Mouse (Mus musculus): ENCODE measurements around the gene Ahcyl2. TPM values are rescaled to one million over a fixed set of nuclear protein-coding genes. Genes with fewer than 3 reads are reported as not detected.
A peak's percentile ranks its signal among the peaks of the same experiment; 100 is the strongest.

The Ahcyl2 gene
- total and polyA plus RNA-seq, 3 experiments: 50.0 to 204 (median 184) TPM

DNA sequence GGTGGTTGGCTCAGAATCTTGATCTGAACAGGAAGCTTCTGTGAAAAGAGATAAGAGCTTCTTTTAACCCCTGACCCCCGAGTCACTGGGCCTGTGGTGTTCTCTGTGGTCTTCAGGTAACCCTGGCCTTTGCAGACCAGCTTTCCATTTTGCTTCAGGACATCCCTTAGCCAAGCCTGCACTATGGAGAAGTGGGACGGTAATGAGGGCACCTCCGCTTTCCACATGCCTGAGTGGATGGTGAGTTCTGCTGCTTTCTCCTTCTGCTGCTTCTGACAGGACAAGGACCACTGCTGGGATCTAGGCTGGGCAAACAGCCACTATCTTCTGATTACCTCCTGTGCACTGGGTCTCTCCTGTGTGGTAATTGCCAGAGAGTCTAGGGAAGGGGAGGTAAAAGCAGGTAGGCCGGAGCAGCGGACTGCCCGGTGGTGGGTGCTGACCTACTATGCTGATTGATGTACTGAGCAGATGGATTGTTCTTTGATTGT is 86.1 kb downstream of the Ahcyl2 start:
- peak overlapping the region; percentile 2; the same call in 1 of the 2 replicates for H3K9ac ChIP-seq (ENCODE audit: insufficient read depth, low read depth)
- no peaks in the 10 kb centered on the region for H3K9me3 ChIP-seq (replicated peaks; ENCODE audit: low read length)
- H3K27me3 ChIP-seq (replicated peaks): no peaks in the 10 kb centered on the region
- peaks cover 0 to 32% of the 10 kb centered on the region in 2 experiments for H3K36me3 ChIP-seq (replicated peaks in 1 of 2; ENCODE audit: control insufficient read depth in 1 of 2, insufficient read depth in 1 of 2, low read length in 1 of 2)
- H3K79me2 ChIP-seq (replicated peaks; ENCODE audit: control insufficient read depth, extremely low read depth, insufficient read depth, poor library complexity, severe bottlenecking): peaks cover 7% of the 10 kb centered on the region
- no peak overlapping the region for H3K27ac ChIP-seq (ENCODE audit: insufficient read depth, low read depth)
- H3K4me3 ChIP-seq (replicated peaks in 1 of 3; ENCODE audit: low read depth in 2 of 3, low read length in 2 of 3, poor library complexity in 1 of 3): peak overlapping the region; percentile 44 to 65 (median 45)
- peaks cover 0 to 51% of the 10 kb centered on the region in 2 experiments; a peak in 2 of 4 replicates for H3K4me1 ChIP-seq (ENCODE audit: control insufficient read depth in 1 of 2, insufficient read depth in 2 of 2)
- dilution Hi-C loops (cut with MboI; ENCODE audit: extremely low pct_ligation_motif_present, extremely low pct_unique_long_range_greater_than_20kb, low sequenced_read_pairs) (no loop called here), in situ Hi-C loops (cut with MboI; ENCODE audit: low pct_ligation_motif_present, low pct_unique_long_range_greater_than_20kb, low sequenced_read_pairs) (no loop called here)
- no peak for DNase-seq (ENCODE audit: extremely low read depth)
- TF ChIP-seq PAX5 (IDR thresholded peaks at IDR 0.05; ENCODE audit: low read length) (no peak), ZNF384 (IDR thresholded peaks at IDR 0.05; ENCODE audit: low read depth, low read length) (no peak), CTCF (conservative IDR thresholded peaks at IDR 0.05 in 1 of 2, IDR thresholded peaks at IDR 0.05 in 1 of 2; ENCODE audit: low read depth in 2 of 2, low read length in 2 of 2) (no peak), TBP (conservative IDR thresholded peaks at IDR 0.05; ENCODE audit: low read depth, low read length) (no peak), JUND (conservative IDR thresholded peaks at IDR 0.05; ENCODE audit: low read depth, low read length) (no peak), SMC3 (IDR thresholded peaks at IDR 0.05; ENCODE audit: low read depth, low read length) (no peak)
- no peak overlapping the region for H3K4me2 ChIP-seq (ENCODE audit: insufficient read depth, low read depth, poor library complexity, severe bottlenecking)

DNA sequence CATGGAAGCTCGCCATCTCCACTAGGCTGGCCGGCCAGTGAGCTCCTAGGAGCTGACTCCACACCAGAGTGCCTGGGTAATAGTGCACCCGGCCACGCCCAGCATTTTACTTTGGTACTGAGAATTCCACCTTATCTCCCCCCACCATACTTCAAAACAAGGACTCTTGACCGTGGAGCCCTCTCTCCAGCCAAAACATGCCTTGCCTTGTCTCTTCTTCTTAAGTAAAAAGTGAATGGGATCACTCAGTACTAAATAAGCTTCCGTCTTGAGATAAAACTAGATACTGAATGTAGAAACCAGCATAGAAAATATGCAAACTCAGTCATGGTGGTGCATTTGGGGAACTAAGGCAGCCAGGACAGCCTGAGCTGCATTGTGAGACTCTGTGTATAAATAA is 90.8 kb downstream of the Ahcyl2 start:
- H3K4me3 ChIP-seq (replicated peaks in 1 of 3; ENCODE audit: low read depth in 2 of 3, low read length in 2 of 3, poor library complexity in 1 of 3): no peak overlapping the region
- H3K9ac ChIP-seq (ENCODE audit: insufficient read depth, low read depth): no peak overlapping the region
- H3K27ac ChIP-seq (ENCODE audit: insufficient read depth, low read depth): no peak overlapping the region
- dilution Hi-C loops (cut with MboI; ENCODE audit: extremely low pct_ligation_motif_present, extremely low pct_unique_long_range_greater_than_20kb, low sequenced_read_pairs) (no loop called here), in situ Hi-C loops (cut with MboI; ENCODE audit: low pct_ligation_motif_present, low pct_unique_long_range_greater_than_20kb, low sequenced_read_pairs) (no loop called here)
- H3K4me1 ChIP-seq (ENCODE audit: control insufficient read depth in 1 of 2, insufficient read depth in 2 of 2): peaks cover 0 to 46% of the 10 kb centered on the region in 2 experiments; a peak in 2 of 4 replicates
- H3K36me3 ChIP-seq (replicated peaks in 1 of 2; ENCODE audit: control insufficient read depth in 1 of 2, insufficient read depth in 1 of 2, low read length in 1 of 2): peaks cover 4 to 62% of the 10 kb centered on the region in 2 experiments
- DNase-seq (ENCODE audit: extremely low read depth): no peak
- no peak overlapping the region for H3K4me2 ChIP-seq (ENCODE audit: insufficient read depth, low read depth, poor library complexity, severe bottlenecking)
- H3K9me3 ChIP-seq (replicated peaks; ENCODE audit: low read length): peaks cover 13% of the 10 kb centered on the region
- no peaks in the 10 kb centered on the region for H3K27me3 ChIP-seq (replicated peaks)
- peaks cover 6% of the 10 kb centered on the region for H3K79me2 ChIP-seq (replicated peaks; ENCODE audit: control insufficient read depth, extremely low read depth, insufficient read depth, poor library complexity, severe bottlenecking)
- TF ChIP-seq POLR2AphosphoS2 (IDR thresholded peaks at IDR 0.05; ENCODE audit: low read depth, low read length): no peak
- TF ChIP-seq KAT2A (IDR thresholded peaks at IDR 0.05; ENCODE audit: insufficient replicate concordance, low read length): no peak
- TF ChIP-seq UBTF (IDR thresholded peaks at IDR 0.05; ENCODE audit: low read depth, low read length): no peak
- TF ChIP-seq GABPA (IDR thresholded peaks at IDR 0.05; ENCODE audit: insufficient replicate concordance, low read depth, low read length): no peak
- no peak for TF ChIP-seq ETS1 (conservative IDR thresholded peaks at IDR 0.05; ENCODE audit: low read depth, low read length)
- no peak for TF ChIP-seq ZNF384 (IDR thresholded peaks at IDR 0.05; ENCODE audit: low read depth, low read length)
- TF ChIP-seq E2F4 (IDR thresholded peaks at IDR 0.05; ENCODE audit: insufficient replicate concordance, low read depth, low read length): no peak
- TF ChIP-seq MAFK (IDR thresholded peaks at IDR 0.05; ENCODE audit: insufficient replicate concordance, low read length): no peak
- TF ChIP-seq CHD1 (IDR thresholded peaks at IDR 0.05; ENCODE audit: low read depth, low read length): no peak
- no peak for TF ChIP-seq JUN (IDR thresholded peaks at IDR 0.05; ENCODE audit: insufficient read depth, low read depth, low read length)
- no peak for TF ChIP-seq ZMIZ1 (IDR thresholded peaks at IDR 0.05; ENCODE audit: low read depth, low read length)
- TF ChIP-seq SMC3 (IDR thresholded peaks at IDR 0.05; ENCODE audit: low read depth, low read length): no peak
- TF ChIP-seq MXI1 (IDR thresholded peaks at IDR 0.05; ENCODE audit: low read depth, low read length): no peak

All from CH12.LX (cell line).